Mouse (Mus musculus): ENCODE data around the gene Eif2b1. TPM values are rescaled to one million over a fixed set of nuclear protein-coding genes. Genes with fewer than 3 reads are reported as not detected.

Gene Eif2b1
- polyA plus RNA-seq (2012; rRNA removed; ENCODE audit: low replicate concordance) = 8.7 and 10.2 TPM in 2 replicates

DNA sequence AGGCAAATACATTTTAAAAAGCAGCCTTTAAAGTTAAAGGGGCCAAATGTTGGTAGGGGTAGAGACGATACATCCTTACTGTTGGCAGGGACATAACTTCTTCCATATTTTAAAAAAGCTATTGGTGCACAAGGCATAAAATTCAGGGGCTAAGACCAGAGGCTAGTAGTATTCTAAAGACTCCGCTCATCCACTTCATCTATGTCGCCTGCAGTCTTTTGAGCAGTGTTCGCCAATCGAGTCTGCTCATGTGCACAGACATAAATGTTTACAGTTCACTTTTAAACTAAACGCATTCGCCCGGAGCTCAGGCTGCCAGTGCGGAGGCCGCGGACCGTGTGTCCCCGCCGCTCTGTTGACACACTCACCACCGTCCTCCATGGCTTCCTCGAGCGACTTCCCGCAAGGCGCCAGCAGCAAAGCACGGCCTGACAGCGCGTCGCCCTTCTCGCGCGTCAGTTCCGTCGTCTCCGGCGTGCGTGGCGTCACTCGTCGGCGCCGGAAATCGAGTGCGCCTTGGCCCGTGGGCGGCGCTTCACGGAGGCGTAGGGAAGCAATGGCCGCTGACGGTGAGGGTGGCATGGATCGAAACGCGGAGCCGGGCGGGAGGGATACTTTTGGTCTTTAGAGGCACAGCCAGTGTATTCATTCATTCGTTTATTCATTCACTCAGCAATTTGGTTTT, at the start of gene Eif2b1, which contains the start of gene Gtf2h3:
Gene Eif2b1, minus strand, starts transcription at position 499 of the 685 bp plus-strand sequence.
Gene Gtf2h3, plus strand, starts transcription at position 508 of the 685 bp plus-strand sequence.

DNA sequence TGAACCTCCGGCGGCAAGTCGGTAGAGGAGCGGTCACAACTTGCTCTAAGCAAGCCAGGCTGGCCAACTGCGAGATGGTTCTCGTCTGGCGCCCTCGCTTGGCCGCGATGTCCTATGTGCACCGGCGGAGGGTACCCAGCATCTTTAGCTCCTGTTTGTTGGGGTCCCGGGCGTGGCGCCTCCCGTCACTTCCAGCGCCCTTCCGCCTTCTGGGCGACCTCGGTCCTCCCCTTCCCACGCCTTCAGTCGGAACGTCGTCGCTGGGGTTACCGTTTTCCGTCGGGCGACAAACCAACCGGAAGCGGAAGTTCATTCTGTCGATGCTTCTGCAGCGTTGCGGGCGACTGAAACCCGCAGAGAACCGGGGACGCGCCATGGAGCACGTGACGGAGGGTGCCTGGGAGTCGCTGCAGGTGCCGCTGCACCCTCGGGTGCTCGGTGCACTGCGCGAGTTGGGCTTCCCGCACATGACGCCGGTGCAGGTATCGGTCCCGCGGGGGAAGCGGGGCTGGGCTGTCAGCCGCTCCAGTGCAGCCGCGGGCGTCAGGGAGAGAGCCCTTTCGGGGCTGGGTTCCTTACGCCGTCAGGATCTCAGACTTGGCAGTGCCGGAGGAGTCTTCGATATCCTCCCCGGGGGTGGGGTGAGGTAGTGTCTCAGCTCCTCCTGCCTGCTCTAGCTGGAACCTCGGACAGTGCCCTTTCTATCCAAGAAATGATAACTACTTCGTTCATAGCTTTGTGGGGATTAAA, 26.2 kb downstream of the Eif2b1 start, which contains the start of gene Ddx55:
Gene Ddx55, plus strand, starts transcription at position 307 of the 750 bp plus-strand sequence.

DNA sequence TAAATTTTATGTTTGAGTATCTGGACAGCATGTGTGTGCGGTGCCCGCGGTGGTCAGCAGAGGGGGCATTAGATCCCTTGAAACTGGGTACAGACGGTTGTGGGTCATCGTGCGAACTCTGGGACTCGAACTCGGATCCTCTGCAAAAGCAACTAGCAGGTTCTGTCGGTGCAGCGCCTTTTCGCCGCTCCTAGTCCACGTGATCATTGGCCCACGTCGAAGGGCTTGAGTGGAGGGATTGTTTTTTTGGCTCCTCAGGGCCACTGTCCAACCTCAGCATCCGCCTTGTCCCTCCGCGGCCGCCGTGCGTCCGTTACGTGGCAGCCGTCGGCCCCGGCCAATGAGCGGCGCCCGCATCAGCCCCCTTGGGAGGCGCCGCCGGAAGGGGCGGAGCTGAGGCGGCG, 38.5 kb downstream of the Eif2b1 start, which contains the start of gene Tmed2:
Gene Tmed2, plus strand, starts transcription at position 313 of the 404 bp plus-strand sequence.

GRCm38 (mm10) chr5:124530655-124531582, 48.0 kb downstream of the Eif2b1 start, which contains the start of gene Rilpl1:
Gene Rilpl1, minus strand, starts transcription at chr5:124531391.

Other genes with a start within 250 kb of the Eif2b1 start
- 43.6 and 51.0 TPM in 2 replicates for gene Cdk2ap1, start 216.0 kb downstream of the Eif2b1 start, polyA plus RNA-seq (2012; rRNA removed; ENCODE audit: low replicate concordance)
- 3.3 and 4.3 TPM in 2 replicates for gene Sbno1, start 153.1 kb downstream of the Eif2b1 start, polyA plus RNA-seq (2012; rRNA removed; ENCODE audit: low replicate concordance)
- 40.2 and 48.5 TPM in 2 replicates for gene Kmt5a, start 139.2 kb downstream of the Eif2b1 start, polyA plus RNA-seq (2012; rRNA removed; ENCODE audit: low replicate concordance)
- gene Rilpl2, start 100.8 kb downstream of the Eif2b1 start, polyA plus RNA-seq (2012; rRNA removed; ENCODE audit: low replicate concordance) = 24.6 and 31.7 TPM in 2 replicates
- 0.69 and 2.2 TPM in 2 replicates for gene Snrnp35, start 96.0 kb downstream of the Eif2b1 start, polyA plus RNA-seq (2012; rRNA removed; ENCODE audit: low replicate concordance)
- 2.4 and 2.9 TPM in 2 replicates for gene Rilpl1, start 47.7 kb downstream of the Eif2b1 start, polyA plus RNA-seq (2012; rRNA removed; ENCODE audit: low replicate concordance)
- 112 and 160 TPM in 2 replicates for gene Tmed2, start 38.4 kb downstream of the Eif2b1 start, polyA plus RNA-seq (2012; rRNA removed; ENCODE audit: low replicate concordance)
- 8.1 and 10.4 TPM in 2 replicates for gene Ddx55, start 26.3 kb downstream of the Eif2b1 start, polyA plus RNA-seq (2012; rRNA removed; ENCODE audit: low replicate concordance)
- 16.5 and 17.2 TPM in 2 replicates for gene Gtf2h3, start within 50 bp of the Eif2b1 start, polyA plus RNA-seq (2012; rRNA removed; ENCODE audit: low replicate concordance)
- gene Atp6v0a2, start 49.4 kb upstream of the Eif2b1 start, polyA plus RNA-seq (2012; rRNA removed; ENCODE audit: low replicate concordance) = 109 and 146 TPM in 2 replicates
- gene Dnah10, start 146.0 kb upstream of the Eif2b1 start, polyA plus RNA-seq (2012; rRNA removed; ENCODE audit: low replicate concordance) = 0.07 and 0.08 TPM in 2 replicates